Mouse (Mus musculus) embryonic stem cell, embryonic (primary cell): ENCODE data around the gene Gal3st2.
"Not testable (repeated sequence)": the region's sequence is repeated elsewhere in the genome, so short reads cannot be mapped to it uniquely, and the experiment has no call there.

ENCODE experiments used
- CTCF ChIA-PET, 4 experiments: fragments of 300-600 bp in 2 of 4; fragments of 350-600 bp in 2 of 4; sonication (Branson Sonifier 250); formaldehyde crosslinking; loops; one replicate each; lab custom pipeline; 2022; ENCODE audit warnings: inconsistent platforms in 2 of 4; lab: Charles Lee
- POLR2A ChIA-PET, 4 experiments: fragments of 300-600 bp in 2 of 4; fragments of 350-600 bp in 2 of 4; sonication (Branson Sonifier 250); formaldehyde crosslinking; loops; one replicate each; lab custom pipeline; 2022; ENCODE audit warnings: antibody characterized with exemption in 4 of 4, inconsistent platforms in 1 of 4; lab: Charles Lee

Gene Gal3st2

GRCm38 (mm10) chr1:93838569-93838968 is 22.5 kb upstream of the Gal3st2 start:
- POLR2A ChIA-PET: not testable (repeated sequence)
- CTCF ChIA-PET: interaction anchor here in 1 of 4 experiments (0.6 kb wide), 1 partner anchor 150 kb away, joined by 3 read pairs; no protein-coding TSS in a partner anchor

DNA sequence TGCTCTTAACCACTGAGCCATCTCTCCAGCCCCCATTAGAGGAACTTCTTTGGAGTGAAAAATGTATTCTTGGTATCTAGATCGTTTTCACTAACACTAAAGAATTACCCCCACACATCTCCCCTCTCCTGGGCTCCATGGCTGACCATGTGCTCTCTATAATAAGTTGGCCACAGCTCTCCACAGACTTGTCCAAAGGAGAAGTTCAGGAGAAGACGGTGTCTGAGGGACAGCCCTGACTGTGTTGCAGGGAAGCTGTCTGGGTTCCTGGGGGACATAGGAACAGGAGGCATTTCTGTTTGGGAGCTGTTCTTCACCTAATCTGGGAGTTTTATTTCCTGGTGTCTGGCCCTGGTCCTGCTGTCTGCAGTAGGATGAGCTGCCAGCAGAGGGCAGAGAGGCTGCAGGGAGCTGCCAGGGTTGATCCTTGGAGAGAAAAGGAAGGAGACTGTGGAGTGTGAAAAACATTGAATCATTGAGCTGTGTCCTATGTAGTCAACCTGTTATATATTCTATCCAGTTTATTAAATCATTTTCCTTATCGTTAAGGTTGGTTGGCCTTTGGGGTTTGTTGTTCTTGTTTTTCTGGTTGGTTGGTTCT is 15.2 kb upstream of the Gal3st2 start:
- POLR2A ChIA-PET: not testable (repeated sequence)
- CTCF ChIA-PET: interaction anchor here in 1 of 4 experiments (0.7 kb wide), 1 partner anchor 1478 kb away, joined by 8 read pairs; no protein-coding TSS in a partner anchor

GRCm38 (mm10) chr1:93855790-93856189 is 5.3 kb upstream of the Gal3st2 start:
- CTCF ChIA-PET, POLR2A ChIA-PET: not testable (repeated sequence)

DNA sequence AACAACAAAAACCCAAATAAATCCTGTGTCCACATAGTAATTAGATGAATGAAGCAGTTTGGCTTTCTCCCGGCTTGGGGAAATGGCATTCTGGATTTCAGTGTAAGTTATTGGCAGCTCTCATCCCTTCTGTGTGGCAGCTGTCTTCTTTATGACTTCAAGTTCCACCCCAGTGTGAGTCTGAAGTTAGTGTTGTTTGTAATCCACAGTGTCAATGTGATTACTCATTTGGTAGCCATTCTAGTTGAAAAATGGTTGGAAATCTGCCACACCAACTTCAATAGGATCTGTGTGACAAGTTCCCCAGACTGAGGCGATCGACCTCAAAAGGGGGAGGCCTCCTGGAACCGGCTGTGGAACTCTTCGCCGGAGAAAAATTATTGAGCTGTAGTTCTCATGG is 3.7 kb upstream of the Gal3st2 start:
- CTCF ChIA-PET: no interaction called here
- POLR2A ChIA-PET: no interaction called here

DNA sequence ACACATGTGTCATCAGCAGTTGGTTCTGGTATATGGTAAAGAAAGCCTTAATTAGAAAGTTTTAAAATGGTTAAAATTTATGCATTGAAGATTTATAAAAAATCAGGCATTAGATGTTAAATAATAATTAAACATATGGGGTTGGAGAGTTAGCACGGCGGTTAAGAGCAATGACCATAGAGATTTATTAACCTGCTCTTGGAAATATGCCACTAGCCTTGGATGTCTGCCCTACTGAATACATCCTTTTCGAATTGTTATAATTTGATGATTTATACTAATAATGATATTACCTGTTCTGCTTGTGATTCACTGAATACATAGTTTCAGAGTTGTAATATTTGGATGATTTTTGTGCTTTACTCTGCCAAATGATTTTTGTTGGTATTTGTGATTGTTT is 3.1 kb upstream of the Gal3st2 start:
- POLR2A ChIA-PET: no interaction called here
- CTCF ChIA-PET: no interaction called here

DNA sequence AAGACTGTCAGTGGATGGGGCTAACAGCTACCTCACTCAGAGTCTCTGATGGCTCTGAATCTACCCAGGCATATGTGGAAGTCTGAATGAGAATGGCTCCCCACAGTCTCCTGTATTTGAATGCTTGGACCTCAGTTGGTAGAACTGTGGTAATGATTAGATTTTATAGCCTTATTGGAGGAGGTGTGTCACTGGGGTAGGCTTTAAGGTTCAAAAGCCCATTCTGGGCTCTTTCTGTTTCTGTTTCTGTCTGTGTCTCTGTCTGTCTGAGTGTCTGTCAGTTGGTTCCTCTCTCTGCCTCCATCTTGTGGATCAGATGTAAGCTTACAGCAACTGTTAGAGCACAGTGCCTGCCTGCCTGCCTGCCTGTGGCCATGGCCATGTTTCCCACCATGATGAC is 1.5 kb upstream of the Gal3st2 start:
- ChIA-PET CTCF (no interaction called here), POLR2A (no interaction called here)

DNA sequence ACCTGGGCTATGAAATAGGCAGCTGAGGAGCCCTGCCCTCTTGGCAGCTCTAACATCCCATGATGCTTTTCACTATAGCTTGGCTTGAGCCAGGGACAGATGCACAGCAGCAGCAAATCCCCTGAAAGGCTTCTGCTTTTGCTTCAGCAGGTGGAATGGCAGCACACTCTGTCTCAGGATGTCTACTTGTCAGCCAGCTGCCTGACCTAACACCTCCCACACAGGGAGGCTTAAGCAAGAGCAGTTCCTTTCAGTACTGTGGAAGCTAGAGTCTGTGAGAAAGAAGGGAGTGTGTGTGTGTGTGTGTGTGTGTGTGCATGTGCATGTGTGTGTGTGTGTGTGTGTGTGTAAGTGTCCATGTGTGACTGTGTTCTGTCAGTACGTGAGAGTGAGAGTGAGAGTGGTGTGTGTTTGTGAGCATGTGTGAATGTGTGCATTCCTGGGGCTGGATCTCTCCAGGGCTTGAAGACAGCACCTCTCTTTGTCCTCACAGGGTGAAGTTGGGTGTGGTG is 10.5 kb downstream of the Gal3st2 start:
- POLR2A ChIA-PET, CTCF ChIA-PET: not testable (repeated sequence)

DNA sequence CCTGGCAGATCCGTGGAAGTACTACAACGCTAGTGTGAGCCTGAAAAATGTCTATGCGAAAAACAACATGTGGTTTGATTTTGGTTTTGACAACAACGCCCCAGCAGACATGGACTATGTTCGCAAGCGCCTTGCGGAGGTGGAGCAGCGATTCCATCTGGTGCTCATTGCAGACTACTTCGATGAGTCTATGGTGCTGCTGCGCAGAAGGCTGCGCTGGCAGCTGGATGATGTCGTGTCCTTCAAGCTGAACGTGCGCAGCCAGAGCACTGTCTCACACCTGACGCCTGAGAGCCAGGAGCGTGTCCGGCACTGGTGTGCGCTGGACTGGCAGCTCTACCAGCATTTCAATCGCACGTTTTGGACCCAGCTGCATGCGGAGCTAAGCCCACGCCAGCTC is 13.3 kb downstream of the Gal3st2 start:
- POLR2A ChIA-PET, CTCF ChIA-PET: not testable (repeated sequence)

GRCm38 (mm10) chr1:93881778-93882177 is 20.7 kb downstream of the Gal3st2 start:
- CTCF ChIA-PET, POLR2A ChIA-PET: not testable (repeated sequence)

DNA sequence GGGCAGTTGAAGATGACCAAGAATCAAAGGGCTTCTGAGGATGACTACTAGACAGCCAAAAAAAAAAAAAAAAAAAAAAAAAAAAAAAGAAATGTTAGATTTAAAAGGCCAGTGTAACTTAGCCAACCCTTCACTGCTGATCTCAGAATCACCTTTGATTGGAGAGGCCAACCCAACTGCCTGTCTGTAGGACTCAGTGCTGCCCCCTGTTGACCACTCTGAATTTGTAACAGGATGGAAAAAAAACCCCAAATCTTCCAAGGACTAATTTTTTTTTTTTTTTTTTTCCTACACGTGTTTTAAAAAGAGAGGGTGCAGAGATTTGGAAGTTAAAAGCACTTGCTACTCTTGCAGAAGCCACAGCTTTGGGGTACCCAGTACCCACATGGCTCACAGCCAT is 29.8 kb downstream of the Gal3st2 start:
- CTCF ChIA-PET: interaction anchor here in 1 of 4 experiments (0.6 kb wide), 1 partner anchor 111 kb away, joined by 3 read pairs; no protein-coding TSS in a partner anchor
- POLR2A ChIA-PET: interaction anchor here in 1 of 4 experiments (0.7 kb wide), 1 partner anchor 179 kb away, joined by 5 read pairs; no protein-coding TSS in a partner anchor

DNA sequence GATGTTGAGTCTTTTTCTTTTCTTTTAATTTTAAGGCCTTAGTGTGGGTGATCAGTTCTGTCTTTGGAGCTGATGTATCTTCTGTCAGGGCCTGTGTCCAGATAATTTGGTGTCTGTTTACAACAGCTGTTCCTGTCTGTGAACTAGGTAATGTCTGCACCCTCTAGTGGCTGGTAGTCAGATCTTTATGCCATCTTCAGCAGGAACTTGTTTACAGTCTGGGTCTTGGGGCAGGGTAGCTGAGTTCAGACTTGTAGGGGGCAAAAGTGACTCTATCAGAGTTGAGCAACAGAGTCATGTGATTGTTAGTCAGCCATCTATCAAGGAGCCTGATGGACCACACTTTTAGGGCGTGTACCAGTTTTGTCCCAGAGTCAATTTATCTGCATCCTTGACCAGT is 36.3 kb downstream of the Gal3st2 start:
- POLR2A ChIA-PET, CTCF ChIA-PET: not testable (repeated sequence)

DNA sequence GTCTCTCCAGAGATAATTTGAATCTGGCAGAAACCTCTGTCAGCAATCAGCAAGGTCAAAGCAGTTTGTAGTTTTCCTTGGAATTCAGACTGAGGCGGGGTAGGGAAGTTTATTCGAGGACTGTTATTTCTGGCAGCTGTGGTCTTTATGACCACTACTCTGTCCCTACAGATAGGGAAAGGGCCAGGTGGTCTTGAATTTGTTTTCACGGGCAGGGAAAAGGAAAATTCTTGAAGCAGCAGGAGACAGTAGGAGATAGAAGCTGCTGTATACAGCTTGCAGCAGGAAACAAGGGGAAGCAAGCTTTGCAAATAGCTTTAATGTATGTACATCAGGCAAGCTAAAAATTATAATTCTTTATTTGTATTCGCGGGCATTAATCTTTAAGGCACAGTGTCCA is 40.2 kb downstream of the Gal3st2 start:
- POLR2A ChIA-PET, CTCF ChIA-PET: not testable (repeated sequence)

- POLR2A ChIA-PET, CTCF ChIA-PET: not testable (repeated sequence)
Observed at GRCm38 (mm10) chr1:93906690-93907089, 45.6 kb downstream of the Gal3st2 start.

- POLR2A ChIA-PET, CTCF ChIA-PET: not testable (repeated sequence)
Observed at GRCm38 (mm10) chr1:93908977-93909586, 48.0 kb downstream of the Gal3st2 start.

DNA sequence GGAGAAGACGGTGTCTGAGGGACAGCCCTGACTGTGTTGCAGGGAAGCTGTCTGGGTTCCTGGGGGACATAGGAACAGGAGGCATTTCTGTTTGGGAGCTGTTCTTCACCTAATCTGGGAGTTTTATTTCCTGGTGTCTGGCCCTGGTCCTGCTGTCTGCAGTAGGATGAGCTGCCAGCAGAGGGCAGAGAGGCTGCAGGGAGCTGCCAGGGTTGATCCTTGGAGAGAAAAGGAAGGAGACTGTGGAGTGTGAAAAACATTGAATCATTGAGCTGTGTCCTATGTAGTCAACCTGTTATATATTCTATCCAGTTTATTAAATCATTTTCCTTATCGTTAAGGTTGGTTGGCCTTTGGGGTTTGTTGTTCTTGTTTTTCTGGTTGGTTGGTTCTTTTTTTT is 50.8 kb downstream of the Gal3st2 start:
- POLR2A ChIA-PET: interaction anchor here in 1 of 4 experiments (0.7 kb wide), 1 partner anchor 133 kb away, joined by 3 read pairs; no protein-coding TSS in a partner anchor

GRCm38 (mm10) chr1:93917160-93917559 is 56.1 kb downstream of the Gal3st2 start:
- POLR2A ChIA-PET, CTCF ChIA-PET: not testable (repeated sequence)

More for the DNA sequence above, 50.8 kb downstream of the Gal3st2 start:
- CTCF ChIA-PET: not testable (repeated sequence)

DNA sequence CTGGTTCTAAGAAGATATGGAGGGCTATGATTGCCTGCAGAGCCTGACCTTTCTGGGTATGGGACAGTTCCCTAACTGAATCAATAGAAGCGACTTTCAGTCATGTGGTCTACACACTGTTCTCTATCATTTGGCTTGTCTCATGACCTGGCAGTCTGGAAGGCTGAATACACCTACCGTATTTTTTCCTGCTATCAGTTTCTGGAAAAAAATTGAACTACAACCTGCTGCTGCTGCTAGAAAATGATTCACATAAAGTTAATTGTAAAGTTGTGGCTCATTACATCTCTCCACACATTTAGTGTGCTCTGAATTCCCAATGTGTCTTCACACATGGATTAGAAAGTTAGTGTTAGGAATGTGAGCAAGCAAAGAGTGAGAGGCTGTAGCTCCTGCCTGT is 56.9 kb downstream of the Gal3st2 start, which contains the start of gene Gal3st2b:
Gal3st2b (plus strand) TSS at position 301 of the 400 bp plus-strand sequence.
- CTCF ChIA-PET, POLR2A ChIA-PET: not testable (repeated sequence)

GRCm38 (mm10) chr1:93918775-93919174 is 57.7 kb downstream of the Gal3st2 start:
- POLR2A ChIA-PET, CTCF ChIA-PET: not testable (repeated sequence)

GRCm38 (mm10) chr1:93919321-93919720 is 58.2 kb downstream of the Gal3st2 start:
- POLR2A ChIA-PET, CTCF ChIA-PET: not testable (repeated sequence)

DNA sequence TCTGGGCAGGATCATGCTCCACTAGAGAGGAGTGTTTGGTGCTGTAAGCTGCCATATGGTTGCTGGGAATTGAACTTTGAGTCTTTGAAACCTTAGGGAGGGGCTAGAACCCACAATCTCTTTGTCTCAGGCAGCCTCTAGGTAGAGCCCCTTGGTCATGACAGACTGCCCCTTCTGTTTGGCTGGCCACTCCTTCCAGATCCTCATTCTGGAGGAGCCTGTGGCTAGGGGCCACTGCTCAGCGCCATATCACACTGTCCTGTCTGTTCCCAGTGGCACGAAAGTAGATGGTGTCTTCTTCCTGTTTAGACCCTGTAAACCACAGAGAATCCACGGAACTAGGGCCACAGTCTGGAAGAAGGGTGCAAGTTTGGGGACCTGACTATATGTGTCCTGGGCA is 61.5 kb downstream of the Gal3st2 start:
- POLR2A ChIA-PET, CTCF ChIA-PET: not testable (repeated sequence)

- POLR2A ChIA-PET, CTCF ChIA-PET: not testable (repeated sequence)
Observed at GRCm38 (mm10) chr1:93923098-93923497, 62.0 kb downstream of the Gal3st2 start.
